Mouse (Mus musculus) kidney, postnatal 0 days (tissue): Measurements from ENCODE around the gene Mafk. TPM values are rescaled to one million over a fixed set of nuclear protein-coding genes. Genes with fewer than 3 reads are reported as not detected.

Source experiments
- ATAC-seq: fragments of 200-750 bp; cut with Nextera tagmentation; replicated peaks from 2 replicates; pipeline ENCODE4 v1.8.0; 2017; ENCODE audit warnings: low read depth, moderate number of reproducible peaks, moderate TSS enrichment, moderate library complexity; ENCODE audit not compliant: low FRiP score
- DNase-seq: peaks from one replicate; pipeline ENCODE4 v3.0.0-alpha.2; 2016; ENCODE audit warnings: low spot score
- H3K27ac ChIP-seq: fragments of 300-500 bp; sonication (generic); 2 replicates; pipeline ENCODE4 v1.5.1; 2014; ENCODE audit warnings: mild to moderate bottlenecking
- H3K27me3 ChIP-seq: fragments of 300-500 bp; sonication (generic); 2 replicates; pipeline ENCODE4 v1.6.1; 2014; ENCODE audit warnings: low read length, mixed read lengths; ENCODE audit not compliant: insufficient read depth
- H3K36me3 ChIP-seq: fragments of 300-500 bp; sonication (generic); 2 replicates; pipeline ENCODE4 v1.6.1; 2014; ENCODE audit warnings: low read length, mixed read lengths; ENCODE audit not compliant: insufficient read depth
- H3K4me1 ChIP-seq: fragments of 300-500 bp; sonication (generic); replicated peaks from 2 replicates; pipeline ENCODE4 v1.6.1; 2014; ENCODE audit warnings: antibody characterized with exemption, low read length, mixed read lengths; ENCODE audit not compliant: insufficient read depth
- H3K4me2 ChIP-seq: fragments of 300-500 bp; sonication (generic); 2 replicates; pipeline ENCODE4 v1.6.1; 2014; ENCODE audit warnings: mild to moderate bottlenecking, low read length, moderate library complexity, mixed read lengths
- H3K4me3 ChIP-seq: fragments of 300-500 bp; sonication (generic); replicated peaks from 2 replicates; pipeline ENCODE4 v1.5.1; 2014; ENCODE audit warnings: low read depth, low read length
- H3K9ac ChIP-seq: fragments of 300-500 bp; sonication (generic); 2 replicates; pipeline ENCODE4 v1.6.1; 2014; ENCODE audit warnings: low read depth, low read length
- H3K9me3 ChIP-seq: fragments of 300-500 bp; sonication (generic); replicated peaks from 2 replicates; pipeline ENCODE4 v1.6.1; 2016; ENCODE audit warnings: low read length, inconsistent platforms, mixed read lengths
- CTCF ChIP-seq: IDR thresholded peaks from 2 replicates; pipeline ENCODE4 v1.5.1; 2016; ENCODE audit warnings: antibody characterized with exemption, low read depth, mild to moderate bottlenecking, moderate library complexity
- WGBS: fragments of 180-500 bp; shearing (Covaris S2); extraction: QIAGEN DNeasy Blood & Tissue Kit; methylation state at CpG from one replicate; pipeline ENCODE4 v1.1.7; 2014; 5-methylcytosine and 5-hydroxymethylcytosine counted together
- polyA plus RNA-seq: library from polyadenylated mRNA; unstranded; fragments of >200 nt; fragmentation: Nextera tagmentation; extraction: Ambion mirVana; gene quantifications from 2 replicates; pipeline ENCODE4 v1.2.1, GENCODE M21; 2015

Mafk gene
- polyA plus RNA-seq, 1 experiment from 2014 or later = 12.8 TPM

DNA sequence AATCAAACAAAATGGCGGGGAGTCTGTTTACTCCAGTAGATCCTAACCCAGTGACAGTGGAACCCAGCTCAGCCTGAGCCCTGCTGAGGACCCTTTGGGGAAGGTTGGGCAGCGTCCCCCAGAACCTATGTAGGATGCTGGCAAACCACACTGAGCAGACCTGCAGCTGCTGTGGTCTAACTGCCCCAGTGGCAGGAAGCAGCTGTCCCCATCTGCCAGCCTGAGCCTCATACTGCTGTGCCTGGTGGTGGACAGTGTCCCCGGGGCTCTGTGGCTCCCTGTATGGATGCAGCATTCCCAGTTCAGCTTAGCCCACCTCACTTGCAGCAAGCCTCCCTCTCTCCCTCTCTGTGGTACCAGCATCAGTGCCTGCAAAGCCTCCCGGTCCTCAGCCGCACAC lies 14.3 kb upstream of the Mafk start:
- no peak for TF ChIP-seq CTCF
- Histone ChIP-seq H3K36me3 (peaks cover 7% of the 10 kb centered on the region; the same call in 1 of the 2 replicates), H3K4me1 (peaks cover 9% of the 10 kb centered on the region; the same call in 1 of the 2 replicates), H3K9me3 (no peaks in the 10 kb centered on the region), H3K9ac (no peak overlapping the region), H3K27ac (no peak overlapping the region), H3K4me3 (no peak overlapping the region), H3K4me2 (no peak overlapping the region), H3K27me3 (no peaks in the 10 kb centered on the region)
- no peak for ATAC-seq
- no peak for DNase-seq
- 81% methylated on average over 5 of the region's 5 CpGs for WGBS

DNA sequence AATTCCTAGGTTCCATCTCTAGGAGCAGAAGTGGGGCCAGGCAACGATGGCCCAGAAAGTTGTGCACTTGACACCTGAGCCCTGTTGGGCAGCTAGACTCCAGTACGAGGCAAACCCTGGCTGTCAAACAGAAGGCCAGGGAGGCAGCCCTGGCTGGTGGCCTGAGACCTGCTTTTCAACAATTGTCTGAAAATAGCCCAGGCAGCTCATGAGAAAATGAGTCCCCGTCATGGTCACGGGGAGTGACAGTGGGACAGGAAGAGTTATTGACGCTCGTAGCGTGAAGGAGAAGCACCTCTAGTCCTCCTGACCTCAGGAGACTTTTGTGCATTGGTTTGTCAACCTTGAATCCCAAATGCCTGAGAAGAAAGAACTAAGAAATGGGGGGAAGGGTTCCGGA lies 9.9 kb upstream of the Mafk start:
- DNase-seq (no peak), ATAC-seq (no peak)
- no peaks in the 10 kb centered on the region for H3K9me3 ChIP-seq

DNA sequence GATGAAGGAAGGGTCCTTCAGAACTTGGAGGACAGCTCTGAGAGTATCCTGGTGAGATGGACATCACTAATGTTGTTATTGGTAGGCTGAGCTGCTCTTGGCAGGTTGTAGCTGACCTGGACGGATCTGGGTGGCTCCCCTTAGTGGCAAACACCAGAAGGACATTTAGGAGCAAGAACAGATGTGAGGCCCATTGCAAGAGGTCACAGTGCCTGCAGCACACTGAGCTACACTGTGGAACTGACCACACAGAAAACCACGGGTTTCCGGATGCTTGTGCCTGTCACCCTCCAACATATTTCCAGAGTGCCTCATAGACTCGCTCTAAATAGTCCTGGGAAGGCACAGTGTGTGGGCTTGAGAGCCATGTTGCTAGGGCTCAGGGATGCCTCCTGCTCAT lies 1.8 kb upstream of the Mafk start:
- no peak overlapping the region for H3K9ac ChIP-seq
- no peaks in the 10 kb centered on the region for H3K36me3 ChIP-seq
- no peaks in the 10 kb centered on the region for H3K27me3 ChIP-seq
- no peak for DNase-seq
- no peak overlapping the region for H3K4me3 ChIP-seq
- no peak for ATAC-seq
- peaks cover 30% of the 10 kb centered on the region for H3K4me1 ChIP-seq
- H3K4me2 ChIP-seq = no peak overlapping the region
- 58% methylated on average over 4 of the region's 4 CpGs for WGBS
- TF ChIP-seq CTCF = peak; percentile 21; the same call in 1 of the 2 replicates
- H3K9me3 ChIP-seq = no peaks in the 10 kb centered on the region
- no peak overlapping the region for H3K27ac ChIP-seq

More for the DNA sequence above, 9.9 kb upstream of the Mafk start:
- H3K4me1 ChIP-seq = no peaks in the 10 kb centered on the region
- no peak overlapping the region for H3K4me2 ChIP-seq
- TF ChIP-seq CTCF = no peak
- no peaks in the 10 kb centered on the region for H3K36me3 ChIP-seq
- 46% methylated on average over 8 of the region's 8 CpGs for WGBS
- no peaks in the 10 kb centered on the region for H3K27me3 ChIP-seq
- no peak overlapping the region for H3K4me3 ChIP-seq
- H3K27ac ChIP-seq = no peak overlapping the region
- no peak overlapping the region for H3K9ac ChIP-seq

DNA sequence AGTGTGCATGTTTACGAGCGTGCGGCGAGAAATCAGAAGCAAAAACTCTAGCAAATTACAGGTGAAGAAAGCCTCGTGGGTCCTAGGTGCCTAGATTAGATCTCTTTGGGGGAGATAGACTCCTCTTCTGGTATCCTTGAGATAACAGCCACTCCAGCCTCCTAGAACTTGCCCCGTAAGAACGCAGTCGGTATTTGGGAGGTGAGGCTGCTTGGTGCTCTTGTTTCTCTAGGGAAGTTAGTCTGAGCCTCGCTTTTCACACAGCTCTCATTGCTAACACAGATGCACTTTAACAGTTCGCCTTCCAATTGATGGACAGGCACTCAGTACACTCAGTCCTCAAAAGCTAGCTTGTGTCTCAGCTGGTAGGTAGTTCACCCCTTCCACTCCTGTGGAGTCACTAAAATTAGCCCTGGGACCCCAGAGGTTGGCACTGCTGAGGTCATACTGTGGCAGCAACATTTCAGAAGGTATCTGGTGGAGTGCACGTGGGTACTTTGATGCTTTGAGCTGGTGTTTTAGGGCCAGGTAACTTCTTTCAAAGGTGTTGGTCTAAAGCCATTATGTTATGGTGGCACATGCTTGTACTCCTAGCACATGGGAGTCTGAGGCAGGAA lies 954 bp downstream of the Mafk start:
- peak overlapping the region; percentile 71 for H3K27ac ChIP-seq
- WGBS = 12% methylated on average over 11 of the region's 11 CpGs
- TF ChIP-seq CTCF = no peak
- peaks cover 46% of the 10 kb centered on the region for H3K4me1 ChIP-seq
- no peaks in the 10 kb centered on the region for H3K9me3 ChIP-seq
- peak; percentile 22 for DNase-seq
- peak overlapping the region; percentile 85 for H3K9ac ChIP-seq
- peak overlapping the region; percentile 81 for H3K4me3 ChIP-seq
- H3K36me3 ChIP-seq = no peaks in the 10 kb centered on the region
- no peak for ATAC-seq
- no peaks in the 10 kb centered on the region for H3K27me3 ChIP-seq
- peak overlapping the region; percentile 99 for H3K4me2 ChIP-seq

DNA sequence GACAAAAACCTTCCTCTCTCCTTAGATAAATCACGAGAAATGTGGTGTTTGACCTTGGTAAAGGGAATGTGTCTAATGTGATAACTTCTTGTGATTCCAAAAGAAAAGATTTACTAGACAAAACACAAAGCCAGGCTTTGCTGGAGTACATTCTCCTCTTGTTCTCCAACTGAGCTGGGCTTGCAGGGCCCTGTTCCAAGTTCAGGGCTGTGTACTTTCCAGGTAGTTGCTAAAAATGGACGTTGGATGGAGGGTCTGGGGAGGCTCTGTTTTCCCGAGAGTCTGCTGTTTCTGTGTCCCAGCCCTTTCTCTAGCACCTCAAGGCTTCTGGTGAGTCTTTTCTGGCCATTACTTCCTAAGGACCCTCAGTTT lies 1.6 kb downstream of the Mafk start:
- Histone ChIP-seq H3K27ac (peak overlapping the region; percentile 71), H3K9ac (peak overlapping the region; percentile 38; the same call in 1 of the 2 replicates), H3K27me3 (no peaks in the 10 kb centered on the region), H3K9me3 (no peaks in the 10 kb centered on the region), H3K4me2 (peak overlapping the region; percentile 99), H3K4me1 (peaks cover 53% of the 10 kb centered on the region), H3K4me3 (peak overlapping the region; percentile 81), H3K36me3 (no peaks in the 10 kb centered on the region)
- WGBS = 38% methylated on average over 3 of the region's 3 CpGs
- ATAC-seq = no peak
- no peak for DNase-seq
- no peak for TF ChIP-seq CTCF

DNA sequence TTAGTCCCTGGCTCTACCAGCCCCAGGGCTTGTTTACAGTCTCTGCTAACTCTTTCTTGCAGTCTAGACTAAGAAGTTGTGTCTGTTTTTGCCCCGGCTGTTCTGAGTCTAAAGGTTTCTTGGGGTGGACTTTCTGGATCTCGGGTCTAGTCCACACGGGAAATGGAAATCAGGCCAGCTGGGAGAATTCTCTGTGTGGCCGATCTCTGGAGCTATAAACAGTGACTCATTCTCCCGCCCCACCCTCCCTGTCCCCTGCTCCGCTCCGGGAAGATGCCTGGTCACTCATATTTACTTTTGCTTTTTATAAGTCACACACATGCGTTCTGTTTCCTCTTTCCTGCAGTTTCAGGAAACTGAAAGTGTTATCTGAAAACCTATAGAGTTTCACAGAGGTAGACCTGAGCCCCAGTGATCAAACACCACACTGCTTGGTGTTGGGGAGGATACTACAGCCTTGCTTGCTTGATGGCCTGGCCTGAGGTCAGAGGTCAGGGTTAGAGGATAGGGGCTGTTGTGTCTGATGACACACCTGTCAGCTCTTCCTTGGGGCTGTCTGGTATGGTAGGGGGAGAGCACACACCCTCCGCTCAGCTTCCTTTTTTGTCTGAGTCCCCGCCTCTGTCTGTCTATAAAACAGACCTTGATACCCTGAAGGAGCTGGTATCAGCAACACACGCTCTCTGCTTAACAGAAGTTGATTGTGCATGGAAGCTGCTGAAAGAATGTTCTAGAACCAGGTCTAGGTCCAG lies 2.2 kb downstream of the Mafk start:
- Histone ChIP-seq H3K4me3 (peak overlapping the region; percentile 81), H3K4me1 (peaks cover 58% of the 10 kb centered on the region), H3K27ac (peak overlapping the region; percentile 71), H3K9ac (0 out of 2 replicates have a peak overlapping the region, but pooled peaks have one; percentile 38), H3K36me3 (no peaks in the 10 kb centered on the region), H3K27me3 (no peaks in the 10 kb centered on the region), H3K4me2 (peak overlapping the region; percentile 99), H3K9me3 (no peaks in the 10 kb centered on the region)
- peak; percentile 78 for DNase-seq
- 33% methylated on average over 11 of the region's 11 CpGs for WGBS
- ATAC-seq = no peak
- TF ChIP-seq CTCF = no peak
